Mouse (Mus musculus): ENCODE results near the gene Flvcr2.

Flvcr2 gene

GRCm38 (mm10) chr12:85729945-85730290 is 16.4 kb upstream of the Flvcr2 start:
- no peak for DNase-seq (ENCODE audit: low spot score in 2 of 2)

- no peak for DNase-seq (ENCODE audit: low spot score in 2 of 2)
Observed at GRCm38 (mm10) chr12:85736203-85736602, 10.1 kb upstream of the Flvcr2 start.

- DNase-seq (ENCODE audit: low spot score in 2 of 2) = no peak
Observed at GRCm38 (mm10) chr12:85736960-85737359, 9.4 kb upstream of the Flvcr2 start.

GRCm38 (mm10) chr12:85746696-85747219 is 419 bp downstream of the Flvcr2 start:
- DNase-seq (ENCODE audit: low spot score in 2 of 2) = no peak

- no peak for DNase-seq (ENCODE audit: low spot score in 2 of 2)
Observed at GRCm38 (mm10) chr12:85747343-85747742, 1.0 kb downstream of the Flvcr2 start.

- DNase-seq (ENCODE audit: low spot score in 2 of 2) = no peak
Observed at GRCm38 (mm10) chr12:85749861-85750260, 3.5 kb downstream of the Flvcr2 start.

GRCm38 (mm10) chr12:85752116-85752515 is 5.8 kb downstream of the Flvcr2 start:
- no peak for DNase-seq (ENCODE audit: low spot score in 2 of 2)

GRCm38 (mm10) chr12:85753223-85753622 is 6.9 kb downstream of the Flvcr2 start:
- no peak for DNase-seq (ENCODE audit: low spot score in 2 of 2)

- DNase-seq (ENCODE audit: low spot score in 2 of 2) = no peak
Observed at GRCm38 (mm10) chr12:85754611-85755265, 8.4 kb downstream of the Flvcr2 start.

- DNase-seq (ENCODE audit: low spot score in 2 of 2) = no peak
Observed at GRCm38 (mm10) chr12:85756455-85756854, 10.1 kb downstream of the Flvcr2 start.

- DNase-seq (ENCODE audit: low spot score in 2 of 2) = no peak
Observed at GRCm38 (mm10) chr12:85757074-85757473, 10.7 kb downstream of the Flvcr2 start.

- no peak for DNase-seq (ENCODE audit: low spot score in 2 of 2)
Observed at GRCm38 (mm10) chr12:85758741-85759140, 12.4 kb downstream of the Flvcr2 start.

- no peak for DNase-seq (ENCODE audit: low spot score in 2 of 2)
Observed at GRCm38 (mm10) chr12:85761471-85761870, 15.1 kb downstream of the Flvcr2 start.

GRCm38 (mm10) chr12:85764686-85765085 is 18.3 kb downstream of the Flvcr2 start:
- DNase-seq (ENCODE audit: low spot score in 2 of 2) = no peak

- no peak for DNase-seq (ENCODE audit: low spot score in 2 of 2)
Observed at GRCm38 (mm10) chr12:85766287-85766686, 19.9 kb downstream of the Flvcr2 start.

- DNase-seq (ENCODE audit: low spot score in 2 of 2) = no peak
Observed at GRCm38 (mm10) chr12:85767750-85768149, 21.4 kb downstream of the Flvcr2 start.

- DNase-seq (ENCODE audit: low spot score in 2 of 2) = no peak
Observed at GRCm38 (mm10) chr12:85771356-85771755, 25.0 kb downstream of the Flvcr2 start.

GRCm38 (mm10) chr12:85778962-85779361 is 32.6 kb downstream of the Flvcr2 start:
- no peak for DNase-seq (ENCODE audit: low spot score in 2 of 2)

- no peak for DNase-seq (ENCODE audit: low spot score in 2 of 2)
Observed at GRCm38 (mm10) chr12:85779707-85780106, 33.4 kb downstream of the Flvcr2 start.

GRCm38 (mm10) chr12:85781606-85782005 is 35.3 kb downstream of the Flvcr2 start:
- no peak for DNase-seq (ENCODE audit: low spot score in 2 of 2)

GRCm38 (mm10) chr12:85784916-85785815 is 38.8 kb downstream of the Flvcr2 start:
- no peak for DNase-seq (ENCODE audit: low spot score in 2 of 2)

GRCm38 (mm10) chr12:85792158-85792557 is 45.8 kb downstream of the Flvcr2 start:
- DNase-seq (ENCODE audit: low spot score in 2 of 2) = no peak

- DNase-seq (ENCODE audit: low spot score in 2 of 2) = no peak
Observed at GRCm38 (mm10) chr12:85792821-85793346, 46.5 kb downstream of the Flvcr2 start.

All from thymus, postnatal 10 days (tissue).